Mouse (Mus musculus) urinary bladder, postnatal 36 days (tissue): ENCODE measurements around the gene Dand5.
A peak's percentile ranks its signal among the peaks of the same experiment; 100 is the strongest.
"Not testable (repeated sequence)": the region's sequence is repeated elsewhere in the genome, so short reads cannot be mapped to it uniquely, and the experiment has no call there.

Experiments used
- DNase-seq, 2 experiments: peaks; one replicate each; pipeline ENCODE4 v3.0.0; 2022; ENCODE audit warnings: low spot score in 2 of 2, mixed read lengths in 1 of 2

Dand5 gene

GRCm38 (mm10) chr8:84834866-84835855, 12.5 kb upstream of the Dand5 start:
- DNase-seq: no peak

- no peak for DNase-seq
Observed at GRCm38 (mm10) chr8:84834002-84834865, 11.6 kb upstream of the Dand5 start.

GRCm38 (mm10) chr8:84832759-84833742, 10.4 kb upstream of the Dand5 start:
- no peak for DNase-seq

GRCm38 (mm10) chr8:84832034-84832717, 9.6 kb upstream of the Dand5 start:
- DNase-seq: peak; percentile 67 to 78

GRCm38 (mm10) chr8:84831490-84831889, 8.9 kb upstream of the Dand5 start, which contains the start of gene Gadd45gip1:
Gene Gadd45gip1, plus strand, starts transcription at chr8:84831522.
- no peak for DNase-seq

GRCm38 (mm10) chr8:84826518-84826917, 3.9 kb upstream of the Dand5 start:
- DNase-seq: not testable (repeated sequence)

- DNase-seq: no peak
Observed at GRCm38 (mm10) chr8:84825636-84826035, 3.0 kb upstream of the Dand5 start.

- peak; percentile 38 to 53 for DNase-seq
Observed at GRCm38 (mm10) chr8:84823653-84824052, 1.0 kb upstream of the Dand5 start.

GRCm38 (mm10) chr8:84816117-84816516, 6.5 kb downstream of the Dand5 start:
- DNase-seq: no peak

- DNase-seq: peak; percentile 93
Observed at GRCm38 (mm10) chr8:84815547-84815946, 7.1 kb downstream of the Dand5 start.

- DNase-seq: no peak
Observed at GRCm38 (mm10) chr8:84814555-84815441, 7.8 kb downstream of the Dand5 start.

- DNase-seq: no peak
Observed at GRCm38 (mm10) chr8:84814240-84814554, 8.4 kb downstream of the Dand5 start.

GRCm38 (mm10) chr8:84813830-84814229, 8.8 kb downstream of the Dand5 start:
- DNase-seq: no peak

- DNase-seq: peak; percentile 75 to 80
Observed at GRCm38 (mm10) chr8:84813059-84813458, 9.6 kb downstream of the Dand5 start.

GRCm38 (mm10) chr8:84811303-84811702, 11.3 kb downstream of the Dand5 start:
- no peak for DNase-seq

- DNase-seq: peak; percentile 87 to 91
Observed at GRCm38 (mm10) chr8:84810896-84811295, 11.7 kb downstream of the Dand5 start.

GRCm38 (mm10) chr8:84809941-84810280, 12.7 kb downstream of the Dand5 start:
- DNase-seq: no peak

GRCm38 (mm10) chr8:84809109-84809940, 13.3 kb downstream of the Dand5 start:
- no peak for DNase-seq

GRCm38 (mm10) chr8:84806031-84806430, 16.6 kb downstream of the Dand5 start:
- no peak for DNase-seq
